Mouse (Mus musculus): ENCODE results near the gene Pde10a. TPM values are rescaled to one million over a fixed set of nuclear protein-coding genes. Genes with fewer than 3 reads are reported as not detected.

Gene Pde10a
- polyA plus RNA-seq, 1 experiment from 2014 or later: 1.4 TPM

GRCm38 (mm10) chr17:8858636-8859421 lies 333.7 kb downstream of the Pde10a start:
- Histone ChIP-seq H3K4me3 (replicated peaks) (no peak overlapping the region), H3K4me1 (replicated peaks) (peaks cover 9% of the 10 kb centered on the region; the same call in 1 of the 2 replicates), H3K27ac (no peak overlapping the region), H3K9ac (no peak overlapping the region), H3K27me3 (replicated peaks) (no peaks in the 10 kb centered on the region), H3K9me3 (no peaks in the 10 kb centered on the region), H3K4me2 (replicated peaks) (no peak overlapping the region; the same call in 1 of the 2 replicates), H3K36me3 (no peaks in the 10 kb centered on the region)
- 68% methylated on average over 23 of the region's 23 CpGs for WGBS
- no peak for ATAC-seq

DNA sequence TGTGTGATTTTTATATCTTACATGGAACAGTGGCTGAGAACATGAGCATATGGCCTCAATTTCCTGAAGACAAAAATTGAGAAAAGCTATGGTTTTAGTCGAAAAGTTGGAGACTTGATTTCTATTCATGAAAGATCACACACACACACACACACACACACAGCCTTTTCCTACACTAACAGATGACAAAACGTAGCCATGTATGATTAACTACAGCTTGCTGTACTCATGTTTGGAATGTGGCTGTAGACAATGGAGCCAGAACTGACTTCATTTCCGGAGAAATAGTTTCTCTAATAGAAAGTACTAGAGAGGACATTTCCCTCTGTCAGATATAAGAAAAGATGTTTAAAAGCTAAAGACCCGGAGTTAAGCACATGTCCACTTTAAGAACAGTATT lies 334.3 kb downstream of the Pde10a start:
- H3K4me3 ChIP-seq (replicated peaks): no peak overlapping the region
- no peak for ATAC-seq
- H3K9ac ChIP-seq: no peak overlapping the region
- H3K4me1 ChIP-seq (replicated peaks): peaks cover 9% of the 10 kb centered on the region; the same call in 1 of the 2 replicates
- H3K36me3 ChIP-seq: no peaks in the 10 kb centered on the region
- no peaks in the 10 kb centered on the region for H3K9me3 ChIP-seq
- WGBS: 40% methylated on average over 4 of the region's 4 CpGs
- H3K27ac ChIP-seq: no peak overlapping the region
- no peaks in the 10 kb centered on the region for H3K27me3 ChIP-seq (replicated peaks)
- H3K4me2 ChIP-seq (replicated peaks): no peak overlapping the region; the same call in 1 of the 2 replicates

DNA sequence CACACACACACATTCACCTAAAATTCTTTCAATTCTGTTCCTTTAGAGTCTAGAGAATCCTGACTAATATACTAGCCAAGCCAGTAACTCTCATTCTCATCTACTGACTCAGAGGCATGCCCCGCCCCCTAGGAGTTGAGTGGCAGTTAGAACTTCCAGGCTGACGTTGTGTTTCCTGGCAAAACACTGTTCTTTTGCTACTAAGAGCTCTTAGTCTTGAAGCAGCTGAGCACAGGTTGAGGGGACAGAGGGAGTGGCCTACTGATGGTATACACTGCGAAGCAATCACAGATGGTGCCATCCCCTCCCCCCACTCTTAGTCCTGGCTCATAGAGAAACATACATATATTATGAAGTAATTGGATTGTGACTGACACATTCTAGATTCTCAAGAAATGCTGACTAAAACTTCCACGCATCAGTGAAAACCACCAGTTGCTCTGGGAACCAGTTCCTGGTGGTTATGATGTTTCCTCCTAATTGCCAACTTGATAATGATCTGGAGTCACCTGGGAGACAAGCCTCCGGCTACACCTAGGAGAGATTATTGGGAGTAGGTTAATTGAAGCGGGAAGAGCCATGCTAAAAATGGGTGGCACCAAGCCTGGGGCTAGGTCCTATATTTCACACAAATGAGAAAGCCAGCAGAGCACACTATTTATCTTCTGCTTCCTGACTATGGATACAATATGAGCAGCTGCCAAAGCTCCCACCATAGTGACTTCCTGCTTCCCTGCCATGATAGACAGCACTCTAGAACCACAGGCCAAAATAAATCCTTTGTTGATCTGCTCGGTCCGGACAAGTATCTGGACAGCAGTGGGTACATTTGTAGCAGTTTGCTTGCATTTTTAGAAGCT lies 339.7 kb downstream of the Pde10a start:
- H3K4me2 ChIP-seq (replicated peaks): no peak overlapping the region
- no peak overlapping the region for H3K27ac ChIP-seq
- H3K4me3 ChIP-seq (replicated peaks): no peak overlapping the region
- H3K27me3 ChIP-seq (replicated peaks): no peaks in the 10 kb centered on the region
- no peaks in the 10 kb centered on the region; the same call in 1 of the 2 replicates for H3K4me1 ChIP-seq (replicated peaks)
- ATAC-seq: peak; percentile 44; the same call in 1 of the 2 replicates
- 65% methylated on average over 8 of the region's 8 CpGs for WGBS
- no peaks in the 10 kb centered on the region for H3K36me3 ChIP-seq
- no peak overlapping the region for H3K9ac ChIP-seq
- no peaks in the 10 kb centered on the region for H3K9me3 ChIP-seq

DNA sequence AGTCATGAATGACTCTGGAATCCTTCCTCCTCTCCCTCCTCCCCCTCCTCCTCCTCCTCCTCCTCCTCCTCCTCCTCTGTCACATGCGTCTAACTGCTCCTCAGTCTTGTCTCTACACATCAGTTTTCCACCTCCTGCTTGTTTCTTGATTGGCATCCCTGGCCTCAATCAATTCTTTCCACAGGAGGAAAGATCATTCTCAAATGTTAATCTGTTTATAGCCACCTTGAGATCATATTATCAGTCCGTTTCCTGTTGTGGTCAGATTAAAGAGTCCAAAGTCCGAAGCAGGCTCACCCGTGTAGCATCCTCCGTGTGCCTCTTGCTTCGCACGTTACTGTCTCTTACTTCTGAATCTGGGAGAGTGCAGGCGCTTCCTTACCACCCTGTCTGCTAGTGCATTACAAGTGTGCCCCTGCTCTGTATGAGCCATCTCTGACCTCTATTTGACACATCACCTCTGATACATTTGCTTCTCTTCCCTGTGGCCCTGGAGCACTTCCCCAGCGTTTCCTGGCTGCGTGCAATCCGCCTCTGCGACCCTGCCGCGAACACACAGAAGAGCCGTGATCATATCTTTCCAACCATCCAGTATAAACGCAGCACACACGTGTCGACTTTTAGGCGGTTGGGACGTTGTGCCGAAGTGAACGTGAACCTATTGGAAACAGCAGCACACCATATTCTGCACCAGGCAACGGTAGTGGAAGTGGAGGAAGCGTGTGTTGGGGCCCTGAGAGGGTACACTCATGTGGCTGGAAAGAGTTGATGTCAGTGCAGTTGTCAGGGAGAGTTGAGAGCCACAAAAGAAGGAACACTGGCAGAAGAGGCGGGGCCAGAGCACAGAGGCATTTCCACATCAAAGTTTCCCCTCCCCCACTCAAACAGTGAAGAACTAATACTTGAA lies 342.4 kb downstream of the Pde10a start:
- Histone ChIP-seq H3K9ac (no peak overlapping the region), H3K36me3 (no peaks in the 10 kb centered on the region), H3K27me3 (replicated peaks) (no peaks in the 10 kb centered on the region), H3K27ac (no peak overlapping the region), H3K9me3 (no peaks in the 10 kb centered on the region), H3K4me2 (replicated peaks) (no peak overlapping the region), H3K4me3 (replicated peaks) (no peak overlapping the region), H3K4me1 (replicated peaks) (peaks cover 6% of the 10 kb centered on the region; the same call in 1 of the 2 replicates)
- ATAC-seq: peak; percentile 15; the same call in 1 of the 2 replicates
- WGBS: 65% methylated on average over 25 of the region's 25 CpGs

DNA sequence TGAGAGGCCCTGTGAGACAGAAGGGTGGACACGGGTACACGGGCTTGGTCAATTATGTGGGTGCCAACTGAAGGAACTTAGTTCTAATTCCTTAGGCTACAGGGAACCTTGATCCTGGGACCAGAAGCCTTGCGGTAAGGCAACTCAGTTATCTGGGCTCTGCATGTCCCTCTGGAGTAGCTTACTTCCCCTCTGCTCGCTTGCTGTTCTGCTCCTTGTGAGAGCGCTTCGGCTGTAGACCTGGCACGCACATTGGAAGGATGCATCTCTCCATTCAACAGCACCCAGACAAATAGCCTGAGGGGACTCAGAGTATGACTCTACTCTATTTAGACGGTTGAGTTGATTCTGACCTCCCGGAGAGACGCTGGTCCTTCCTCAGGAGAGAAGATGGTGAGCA lies 344.1 kb downstream of the Pde10a start:
- no peak overlapping the region for H3K9ac ChIP-seq
- no peak overlapping the region for H3K4me3 ChIP-seq (replicated peaks)
- no peaks in the 10 kb centered on the region for H3K9me3 ChIP-seq
- H3K4me1 ChIP-seq (replicated peaks): peaks cover 6% of the 10 kb centered on the region; the same call in 1 of the 2 replicates
- H3K36me3 ChIP-seq: no peaks in the 10 kb centered on the region
- H3K27ac ChIP-seq: no peak overlapping the region
- ATAC-seq: no peak
- no peak overlapping the region for H3K4me2 ChIP-seq (replicated peaks)
- H3K27me3 ChIP-seq (replicated peaks): no peaks in the 10 kb centered on the region
- WGBS: 88% methylated on average over 10 of the region's 10 CpGs

DNA sequence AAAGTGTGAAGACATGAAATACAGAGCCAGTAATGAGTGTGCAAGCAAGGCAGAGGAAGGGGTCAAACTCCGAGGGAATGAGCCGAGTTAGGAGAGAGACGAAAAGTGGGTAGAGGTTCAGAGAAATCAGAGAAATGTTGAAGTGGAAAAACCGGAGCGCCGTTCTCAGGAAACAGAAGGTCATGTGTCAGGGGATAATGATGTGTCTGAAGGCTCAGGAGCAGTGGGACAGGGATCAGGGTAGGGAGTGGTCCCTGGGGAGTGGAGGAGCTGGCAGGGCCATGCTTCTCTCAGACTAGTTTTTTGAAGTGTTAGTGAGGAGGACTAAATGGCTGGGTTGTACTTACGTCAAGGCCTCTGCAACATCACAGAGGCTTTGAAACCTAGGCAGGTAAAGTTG lies 345.7 kb downstream of the Pde10a start:
- Histone ChIP-seq H3K27ac (no peak overlapping the region), H3K4me1 (replicated peaks) (peaks cover 6% of the 10 kb centered on the region; the same call in 1 of the 2 replicates), H3K4me3 (replicated peaks) (no peak overlapping the region), H3K4me2 (replicated peaks) (no peak overlapping the region), H3K27me3 (replicated peaks) (no peaks in the 10 kb centered on the region), H3K9ac (no peak overlapping the region), H3K36me3 (no peaks in the 10 kb centered on the region), H3K9me3 (no peaks in the 10 kb centered on the region)
- no peak for ATAC-seq
- WGBS: 72% methylated on average over 7 of the region's 7 CpGs

DNA sequence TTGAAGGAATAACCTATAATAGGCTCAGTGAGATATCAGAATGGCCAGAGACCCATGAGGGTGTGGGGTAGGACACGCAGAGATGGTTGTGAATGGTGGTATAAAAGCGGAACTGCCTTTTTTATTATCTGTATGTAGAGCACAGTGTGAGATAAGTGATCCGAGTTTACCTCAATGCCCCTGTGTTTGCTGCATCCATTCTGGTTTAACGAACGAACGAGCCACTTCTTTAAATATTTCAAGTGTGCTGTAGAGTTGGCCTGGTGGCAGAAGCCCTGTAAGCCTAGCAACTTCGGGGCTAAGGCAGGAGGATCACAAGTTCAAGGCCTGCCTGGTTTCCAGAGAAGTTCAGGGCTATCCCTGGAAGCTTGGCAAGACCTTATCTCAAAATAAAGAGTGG lies 346.2 kb downstream of the Pde10a start:
- peaks cover 6% of the 10 kb centered on the region; the same call in 1 of the 2 replicates for H3K4me1 ChIP-seq (replicated peaks)
- H3K4me3 ChIP-seq (replicated peaks): no peak overlapping the region
- 77% methylated on average over 7 of the region's 7 CpGs for WGBS
- ATAC-seq: no peak
- no peak overlapping the region for H3K9ac ChIP-seq
- H3K27me3 ChIP-seq (replicated peaks): no peaks in the 10 kb centered on the region
- no peak overlapping the region for H3K27ac ChIP-seq
- no peaks in the 10 kb centered on the region for H3K36me3 ChIP-seq
- H3K9me3 ChIP-seq: no peaks in the 10 kb centered on the region
- no peak overlapping the region for H3K4me2 ChIP-seq (replicated peaks)

DNA sequence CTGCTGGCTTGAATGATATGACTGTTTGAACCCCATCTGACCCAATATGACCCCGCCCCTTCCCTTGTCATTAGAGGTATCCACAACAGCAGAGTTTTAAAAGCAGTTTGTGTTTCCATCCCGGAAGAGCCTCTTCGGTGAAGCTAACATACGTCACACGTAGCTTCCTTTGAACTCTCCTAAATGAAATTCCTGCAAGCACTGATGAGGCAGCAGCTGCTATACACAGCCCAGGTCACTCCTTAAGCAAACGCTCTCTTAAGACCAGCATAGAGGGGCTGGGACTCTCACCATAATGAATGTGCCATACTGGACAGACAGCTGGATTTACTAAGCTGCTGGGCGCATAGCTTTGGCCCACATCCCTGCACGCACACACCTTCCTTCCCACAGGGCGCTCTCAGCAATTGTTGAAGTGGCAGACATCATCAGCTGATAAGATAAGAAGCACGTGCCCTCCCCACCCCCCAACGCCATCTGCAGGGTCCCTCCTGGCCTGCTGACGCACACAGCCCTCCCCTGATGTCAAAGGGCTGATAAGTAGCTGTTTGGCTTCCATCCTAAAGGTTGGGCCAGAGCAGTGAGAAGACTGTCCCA lies 346.9 kb downstream of the Pde10a start:
- no peak overlapping the region for H3K4me3 ChIP-seq (replicated peaks)
- H3K4me2 ChIP-seq (replicated peaks): peak overlapping the region; percentile 29
- H3K9me3 ChIP-seq: no peaks in the 10 kb centered on the region
- H3K4me1 ChIP-seq (replicated peaks): peaks cover 6% of the 10 kb centered on the region; the same call in 1 of the 2 replicates
- WGBS: 18% methylated on average over 12 of the region's 12 CpGs
- H3K27ac ChIP-seq: no peak overlapping the region
- H3K36me3 ChIP-seq: no peaks in the 10 kb centered on the region
- peak; percentile 72 for ATAC-seq
- no peaks in the 10 kb centered on the region; the same call in 1 of the 2 replicates for H3K27me3 ChIP-seq (replicated peaks)
- H3K9ac ChIP-seq: no peak overlapping the region

DNA sequence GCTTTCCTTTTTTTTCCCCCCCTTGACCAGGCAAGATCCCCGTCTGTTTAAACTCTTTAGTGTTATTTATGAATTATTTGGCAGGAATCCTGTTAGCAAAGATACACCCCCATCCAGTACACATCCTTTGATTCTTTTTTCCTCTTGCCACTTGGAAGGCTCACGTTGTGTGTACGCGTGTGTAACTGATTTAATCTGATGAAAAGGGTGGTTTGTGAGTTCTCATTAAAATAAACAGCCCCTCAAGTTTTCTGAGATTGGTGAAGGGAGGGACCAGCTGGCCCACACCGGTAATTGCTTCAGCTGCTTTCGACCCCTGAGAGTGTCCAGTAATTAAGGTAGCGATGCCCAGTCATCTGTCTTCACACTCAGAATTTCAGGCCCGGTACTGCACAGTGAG lies 347.4 kb downstream of the Pde10a start:
- no peak overlapping the region for H3K27ac ChIP-seq
- H3K4me1 ChIP-seq (replicated peaks): peaks cover 6% of the 10 kb centered on the region; the same call in 1 of the 2 replicates
- H3K9ac ChIP-seq: no peak overlapping the region
- no peaks in the 10 kb centered on the region for H3K9me3 ChIP-seq
- no peaks in the 10 kb centered on the region for H3K36me3 ChIP-seq
- no peak overlapping the region for H3K4me2 ChIP-seq (replicated peaks)
- H3K27me3 ChIP-seq (replicated peaks): no peaks in the 10 kb centered on the region; the same call in 1 of the 2 replicates
- no peak overlapping the region for H3K4me3 ChIP-seq (replicated peaks)
- WGBS: 48% methylated on average over 8 of the region's 8 CpGs
- ATAC-seq: no peak

DNA sequence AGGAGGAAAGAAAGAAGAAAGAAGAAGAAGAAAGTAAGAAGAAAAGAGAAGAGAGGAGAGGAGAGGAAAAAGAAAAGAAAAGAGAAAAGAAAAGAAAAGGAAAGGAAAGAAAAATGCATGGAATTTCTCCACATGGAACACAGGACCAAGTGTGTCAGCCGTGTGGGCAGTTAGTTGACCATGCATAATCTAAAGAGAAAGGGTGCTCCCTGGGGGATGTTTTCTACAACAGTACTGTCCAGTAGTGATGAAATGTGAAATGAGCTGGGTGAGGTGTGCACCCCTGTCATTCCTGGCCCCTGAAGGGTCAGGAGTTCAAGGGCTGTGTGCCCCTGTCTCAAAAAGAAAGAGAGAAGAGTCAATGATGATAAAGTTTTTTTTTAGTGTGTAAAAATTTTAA lies 352.9 kb downstream of the Pde10a start:
- no peaks in the 10 kb centered on the region for H3K4me1 ChIP-seq (replicated peaks)
- WGBS: 78% methylated on average over 1 of the region's 1 CpGs
- no peaks in the 10 kb centered on the region; the same call in 1 of the 2 replicates for H3K27me3 ChIP-seq (replicated peaks)
- no peak overlapping the region for H3K4me3 ChIP-seq (replicated peaks)
- no peaks in the 10 kb centered on the region for H3K36me3 ChIP-seq
- no peaks in the 10 kb centered on the region for H3K9me3 ChIP-seq
- no peak for ATAC-seq
- H3K27ac ChIP-seq: no peak overlapping the region
- H3K4me2 ChIP-seq (replicated peaks): no peak overlapping the region
- no peak overlapping the region for H3K9ac ChIP-seq

DNA sequence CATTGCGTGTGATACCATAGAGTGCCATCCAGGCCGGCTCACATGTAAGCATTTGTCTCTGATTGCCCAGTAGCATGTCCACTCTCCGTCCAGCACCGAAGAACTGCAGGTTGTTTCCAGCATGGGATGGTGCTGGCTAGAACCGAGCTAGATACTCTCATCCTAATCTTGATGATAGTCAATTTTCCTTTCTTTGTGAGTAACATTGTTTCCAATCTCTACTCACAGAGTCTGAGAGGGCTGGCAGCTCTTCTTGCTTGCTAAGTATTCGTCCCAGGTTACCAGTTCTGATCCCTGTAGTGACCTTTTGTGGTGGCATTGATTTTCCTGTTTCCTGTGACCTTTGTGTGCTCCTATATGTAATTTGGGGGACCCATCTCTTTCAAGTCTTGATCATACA lies 356.5 kb downstream of the Pde10a start:
- Histone ChIP-seq H3K9ac (no peak overlapping the region), H3K9me3 (no peaks in the 10 kb centered on the region), H3K27ac (no peak overlapping the region), H3K36me3 (no peaks in the 10 kb centered on the region), H3K4me2 (replicated peaks) (no peak overlapping the region), H3K27me3 (replicated peaks) (no peaks in the 10 kb centered on the region; the same call in 1 of the 2 replicates), H3K4me1 (replicated peaks) (no peaks in the 10 kb centered on the region), H3K4me3 (replicated peaks) (no peak overlapping the region)
- ATAC-seq: no peak
- 89% methylated on average over 6 of the region's 6 CpGs for WGBS
